Mouse (Mus musculus): ENCODE results near the gene Csf3.

GRCm38 (mm10) chr11:98749716-98750115, 48.7 kb downstream of the Csf3 start:
- TF ChIP-seq EP300 (IDR thresholded peaks at IDR 0.05; ENCODE audit: low read depth in 1 of 2, low read length in 2 of 2): no peak
- no peak for TF ChIP-seq CTCF (IDR thresholded peaks at IDR 0.05 in 2 of 3, conservative IDR thresholded peaks at IDR 0.05 in 1 of 3; ENCODE audit: control insufficient read depth in 1 of 3, insufficient read depth in 1 of 3, low read depth in 2 of 3, low read length in 3 of 3, poor library complexity in 1 of 3, severe bottlenecking in 1 of 3)
- no peak for TF ChIP-seq MAX (IDR thresholded peaks at IDR 0.05; ENCODE audit: low read length)
- TF ChIP-seq GABPA (IDR thresholded peaks at IDR 0.05; ENCODE audit: low read depth, low read length): no peak
- TF ChIP-seq ETS1 (IDR thresholded peaks at IDR 0.05; ENCODE audit: low read depth, low read length): no peak
- TF ChIP-seq CHD1 (IDR thresholded peaks at IDR 0.05; ENCODE audit: low read depth, low read length): no peak
- TF ChIP-seq MYB (IDR thresholded peaks at IDR 0.05; ENCODE audit: low read depth, low read length): no peak
- TF ChIP-seq NRF1 (IDR thresholded peaks at IDR 0.05; ENCODE audit: insufficient read depth, low read depth, low read length, poor library complexity, severe bottlenecking): no peak

Data from MEL (cell line).